Mouse (Mus musculus): ENCODE results near the gene Tmem200b. TPM values are rescaled to one million over a fixed set of nuclear protein-coding genes. Genes with fewer than 3 reads are reported as not detected.

The Tmem200b gene
- polyA plus RNA-seq, 1 experiment from 2014 or later = 4.4 TPM

GRCm38 (mm10) chr4:131879692-131880091, 41.9 kb upstream of the Tmem200b start:
- Histone ChIP-seq H3K9ac (replicated peaks; ENCODE audit: low read length) (no peak overlapping the region), H3K36me3 (replicated peaks; ENCODE audit: control insufficient read depth, insufficient read depth, low read depth, low read length) (no peaks in the 10 kb centered on the region), H3K4me1 (ENCODE audit: control insufficient read depth, insufficient read depth, low read length) (no peaks in the 10 kb centered on the region), H3K4me2 (ENCODE audit: low read depth, low read length) (no peak overlapping the region), H3K4me3 (ENCODE audit: low read depth, low read length) (no peak overlapping the region), H3K9me3 (replicated peaks; ENCODE audit: control insufficient read depth, low read length) (no peaks in the 10 kb centered on the region), H3K27me3 (ENCODE audit: control insufficient read depth, insufficient read depth, low read length) (no peaks in the 10 kb centered on the region), H3K27ac (replicated peaks; ENCODE audit: low read depth, low read length) (no peak overlapping the region)
- DNase-seq (ENCODE audit: low spot score) (no peak), ATAC-seq (replicated peaks; ENCODE audit: insufficient number of reproducible peaks, low FRiP score, low TSS enrichment, low read depth) (no peak)
- 85% methylated on average over 1 of the region's 1 CpGs for WGBS

GRCm38 (mm10) chr4:131881306-131881705, 40.3 kb upstream of the Tmem200b start:
- ATAC-seq (replicated peaks; ENCODE audit: insufficient number of reproducible peaks, low FRiP score, low TSS enrichment, low read depth) (no peak), DNase-seq (ENCODE audit: low spot score) (no peak)
- no peaks in the 10 kb centered on the region for H3K27me3 ChIP-seq (ENCODE audit: control insufficient read depth, insufficient read depth, low read length)
- H3K4me2 ChIP-seq (ENCODE audit: low read depth, low read length) = no peak overlapping the region
- no peak overlapping the region for H3K27ac ChIP-seq (replicated peaks; ENCODE audit: low read depth, low read length)
- H3K4me1 ChIP-seq (ENCODE audit: control insufficient read depth, insufficient read depth, low read length) = no peaks in the 10 kb centered on the region
- no peak overlapping the region for H3K9ac ChIP-seq (replicated peaks; ENCODE audit: low read length)
- H3K36me3 ChIP-seq (replicated peaks; ENCODE audit: control insufficient read depth, insufficient read depth, low read depth, low read length) = no peaks in the 10 kb centered on the region; the same call in 1 of the 2 replicates
- no peak overlapping the region for H3K4me3 ChIP-seq (ENCODE audit: low read depth, low read length)
- WGBS = 92% methylated on average over 7 of the region's 7 CpGs
- no peaks in the 10 kb centered on the region for H3K9me3 ChIP-seq (replicated peaks; ENCODE audit: control insufficient read depth, low read length)

GRCm38 (mm10) chr4:131883571-131883970, 38.0 kb upstream of the Tmem200b start:
- Histone ChIP-seq H3K4me3 (ENCODE audit: low read depth, low read length) (no peak overlapping the region), H3K4me1 (ENCODE audit: control insufficient read depth, insufficient read depth, low read length) (no peaks in the 10 kb centered on the region), H3K9me3 (replicated peaks; ENCODE audit: control insufficient read depth, low read length) (no peaks in the 10 kb centered on the region), H3K4me2 (ENCODE audit: low read depth, low read length) (no peak overlapping the region), H3K27me3 (ENCODE audit: control insufficient read depth, insufficient read depth, low read length) (no peaks in the 10 kb centered on the region), H3K36me3 (replicated peaks; ENCODE audit: control insufficient read depth, insufficient read depth, low read depth, low read length) (no peaks in the 10 kb centered on the region; the same call in 1 of the 2 replicates), H3K27ac (replicated peaks; ENCODE audit: low read depth, low read length) (no peak overlapping the region), H3K9ac (replicated peaks; ENCODE audit: low read length) (no peak overlapping the region)
- no peak for DNase-seq (ENCODE audit: low spot score)
- 81% methylated on average over 6 of the region's 6 CpGs for whole genome bisulfite sequencing
- ATAC-seq (replicated peaks; ENCODE audit: insufficient number of reproducible peaks, low FRiP score, low TSS enrichment, low read depth) = no peak

- H3K9ac ChIP-seq (replicated peaks; ENCODE audit: low read length) = no peak overlapping the region
- H3K36me3 ChIP-seq (replicated peaks; ENCODE audit: control insufficient read depth, insufficient read depth, low read depth, low read length) = no peaks in the 10 kb centered on the region; the same call in 1 of the 2 replicates
- H3K9me3 ChIP-seq (replicated peaks; ENCODE audit: control insufficient read depth, low read length) = no peaks in the 10 kb centered on the region
- ATAC-seq (replicated peaks; ENCODE audit: insufficient number of reproducible peaks, low FRiP score, low TSS enrichment, low read depth) (no peak), DNase-seq (ENCODE audit: low spot score) (no peak)
- no peak overlapping the region for H3K27ac ChIP-seq (replicated peaks; ENCODE audit: low read depth, low read length)
- H3K27me3 ChIP-seq (ENCODE audit: control insufficient read depth, insufficient read depth, low read length) = no peaks in the 10 kb centered on the region
- H3K4me2 ChIP-seq (ENCODE audit: low read depth, low read length) = no peak overlapping the region
- 86% methylated on average over 6 of the region's 6 CpGs for WGBS
- H3K4me3 ChIP-seq (ENCODE audit: low read depth, low read length) = no peak overlapping the region
- no peaks in the 10 kb centered on the region for H3K4me1 ChIP-seq (ENCODE audit: control insufficient read depth, insufficient read depth, low read length)
Observed at GRCm38 (mm10) chr4:131885376-131885775, 36.2 kb upstream of the Tmem200b start.

GRCm38 (mm10) chr4:131888564-131888963, 33.0 kb upstream of the Tmem200b start:
- Histone ChIP-seq H3K27me3 (ENCODE audit: control insufficient read depth, insufficient read depth, low read length) (no peaks in the 10 kb centered on the region), H3K4me2 (ENCODE audit: low read depth, low read length) (no peak overlapping the region), H3K9me3 (replicated peaks; ENCODE audit: control insufficient read depth, low read length) (no peaks in the 10 kb centered on the region), H3K27ac (replicated peaks; ENCODE audit: low read depth, low read length) (no peak overlapping the region), H3K4me3 (ENCODE audit: low read depth, low read length) (no peak overlapping the region), H3K36me3 (replicated peaks; ENCODE audit: control insufficient read depth, insufficient read depth, low read depth, low read length) (peaks cover 6% of the 10 kb centered on the region), H3K4me1 (ENCODE audit: control insufficient read depth, insufficient read depth, low read length) (no peaks in the 10 kb centered on the region), H3K9ac (replicated peaks; ENCODE audit: low read length) (no peak overlapping the region)
- DNase-seq (ENCODE audit: low spot score) (no peak), ATAC-seq (replicated peaks; ENCODE audit: insufficient number of reproducible peaks, low FRiP score, low TSS enrichment, low read depth) (no peak)
- WGBS = 91% methylated on average over 1 of the region's 1 CpGs

GRCm38 (mm10) chr4:131890692-131891091, 30.9 kb upstream of the Tmem200b start:
- Histone ChIP-seq H3K9me3 (replicated peaks; ENCODE audit: control insufficient read depth, low read length) (no peaks in the 10 kb centered on the region), H3K4me1 (ENCODE audit: control insufficient read depth, insufficient read depth, low read length) (no peaks in the 10 kb centered on the region), H3K4me3 (ENCODE audit: low read depth, low read length) (no peak overlapping the region), H3K27me3 (ENCODE audit: control insufficient read depth, insufficient read depth, low read length) (no peaks in the 10 kb centered on the region), H3K4me2 (ENCODE audit: low read depth, low read length) (no peak overlapping the region), H3K36me3 (replicated peaks; ENCODE audit: control insufficient read depth, insufficient read depth, low read depth, low read length) (peaks cover 15% of the 10 kb centered on the region), H3K27ac (replicated peaks; ENCODE audit: low read depth, low read length) (no peak overlapping the region), H3K9ac (replicated peaks; ENCODE audit: low read length) (no peak overlapping the region)
- DNase-seq (ENCODE audit: low spot score) (no peak), ATAC-seq (replicated peaks; ENCODE audit: insufficient number of reproducible peaks, low FRiP score, low TSS enrichment, low read depth) (no peak)
- 87% methylated on average over 3 of the region's 3 CpGs for WGBS

GRCm38 (mm10) chr4:131897109-131897508, 24.5 kb upstream of the Tmem200b start:
- no peak overlapping the region for H3K27ac ChIP-seq (replicated peaks; ENCODE audit: low read depth, low read length)
- H3K4me2 ChIP-seq (ENCODE audit: low read depth, low read length) = no peak overlapping the region
- H3K36me3 ChIP-seq (replicated peaks; ENCODE audit: control insufficient read depth, insufficient read depth, low read depth, low read length) = peaks cover 42% of the 10 kb centered on the region
- no peak for ATAC-seq (replicated peaks; ENCODE audit: insufficient number of reproducible peaks, low FRiP score, low TSS enrichment, low read depth)
- H3K9me3 ChIP-seq (replicated peaks; ENCODE audit: control insufficient read depth, low read length) = no peaks in the 10 kb centered on the region
- no peak overlapping the region for H3K9ac ChIP-seq (replicated peaks; ENCODE audit: low read length)
- no peaks in the 10 kb centered on the region for H3K27me3 ChIP-seq (ENCODE audit: control insufficient read depth, insufficient read depth, low read length)
- no peak for DNase-seq (ENCODE audit: low spot score)
- H3K4me1 ChIP-seq (ENCODE audit: control insufficient read depth, insufficient read depth, low read length) = no peaks in the 10 kb centered on the region
- WGBS = 93% methylated on average over 5 of the region's 5 CpGs
- no peak overlapping the region for H3K4me3 ChIP-seq (ENCODE audit: low read depth, low read length)

- Histone ChIP-seq H3K27me3 (ENCODE audit: control insufficient read depth, insufficient read depth, low read length) (no peaks in the 10 kb centered on the region), H3K4me1 (ENCODE audit: control insufficient read depth, insufficient read depth, low read length) (no peaks in the 10 kb centered on the region), H3K27ac (replicated peaks; ENCODE audit: low read depth, low read length) (no peak overlapping the region), H3K4me2 (ENCODE audit: low read depth, low read length) (no peak overlapping the region), H3K9me3 (replicated peaks; ENCODE audit: control insufficient read depth, low read length) (no peaks in the 10 kb centered on the region), H3K9ac (replicated peaks; ENCODE audit: low read length) (no peak overlapping the region), H3K4me3 (ENCODE audit: low read depth, low read length) (no peak overlapping the region), H3K36me3 (replicated peaks; ENCODE audit: control insufficient read depth, insufficient read depth, low read depth, low read length) (peaks cover 43% of the 10 kb centered on the region)
- WGBS = 94% methylated on average over 8 of the region's 8 CpGs
- ATAC-seq (replicated peaks; ENCODE audit: insufficient number of reproducible peaks, low FRiP score, low TSS enrichment, low read depth) = no peak
- DNase-seq (ENCODE audit: low spot score) = no peak
Observed at GRCm38 (mm10) chr4:131897787-131898186, 23.8 kb upstream of the Tmem200b start.

All from embryonic facial prominence, embryonic 11.5 days (tissue).